Mouse (Mus musculus) skeletal muscle tissue, adult 2 months (tissue): Measurements from ENCODE around the gene Col4a2.

Experiments
- DNase-seq: peaks from one replicate; pipeline ENCODE4 v3.0.0-alpha.2; 2012; ENCODE audit warnings: low read depth, low spot score

Gene Col4a2

DNA sequence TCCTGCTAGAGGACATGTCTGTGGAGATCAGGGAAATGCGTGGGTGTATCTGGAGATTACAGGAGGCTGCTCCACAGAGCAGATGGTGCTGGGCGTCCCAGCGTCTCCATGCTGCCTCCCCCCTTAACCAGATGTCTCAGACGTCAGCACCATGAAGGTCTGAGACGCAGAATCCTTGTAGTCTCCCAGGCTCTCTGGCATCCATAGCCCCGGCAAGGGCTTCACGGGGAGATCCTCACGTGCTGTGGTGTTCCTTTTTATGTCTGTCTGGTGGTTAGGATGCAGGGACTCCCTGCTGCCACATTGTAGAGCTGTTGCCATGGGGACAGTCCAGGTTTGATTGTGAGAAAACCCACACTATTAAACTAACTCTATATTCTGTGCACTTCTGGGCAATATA is 101.7 kb downstream of the Col4a2 start:
- DNase-seq: no peak

DNA sequence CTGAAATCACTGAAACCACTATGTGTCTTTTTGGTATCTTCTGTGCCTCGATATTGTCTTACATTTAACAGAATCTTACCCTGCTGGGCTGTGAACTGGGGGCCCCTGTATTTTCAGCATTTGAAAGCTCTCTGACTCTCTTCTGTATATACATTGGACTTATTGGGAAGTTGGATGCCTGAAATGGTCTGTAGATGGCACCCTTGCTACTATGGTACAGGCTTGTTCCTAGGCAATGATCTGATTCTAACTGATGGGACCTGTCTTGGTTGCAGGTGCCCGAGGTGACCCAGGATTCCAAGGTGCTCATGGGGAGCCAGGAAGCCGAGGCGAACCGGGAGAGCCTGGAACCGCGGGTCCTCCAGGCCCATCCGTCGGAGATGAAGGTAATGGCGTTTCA is 102.5 kb downstream of the Col4a2 start:
- no peak for DNase-seq

DNA sequence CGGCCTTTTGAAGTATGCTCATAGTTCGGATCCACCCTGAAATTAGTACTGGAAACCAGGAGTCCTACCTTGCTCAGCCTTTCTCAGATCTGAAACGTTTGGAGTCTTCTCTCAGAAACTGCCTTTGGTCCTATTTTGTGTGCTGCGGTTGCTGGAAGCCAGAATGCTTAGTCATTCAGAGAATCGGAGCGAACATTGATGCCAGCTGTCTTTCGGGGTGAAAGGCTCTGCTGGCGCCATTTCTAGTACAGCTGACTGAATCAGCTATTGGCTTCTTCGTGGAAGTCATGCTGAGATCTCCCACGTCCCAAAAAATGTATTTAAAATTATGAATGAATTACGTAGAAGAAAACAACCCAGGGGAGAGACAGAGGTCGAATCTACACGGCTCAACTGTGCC is 105.2 kb downstream of the Col4a2 start:
- DNase-seq: no peak

DNA sequence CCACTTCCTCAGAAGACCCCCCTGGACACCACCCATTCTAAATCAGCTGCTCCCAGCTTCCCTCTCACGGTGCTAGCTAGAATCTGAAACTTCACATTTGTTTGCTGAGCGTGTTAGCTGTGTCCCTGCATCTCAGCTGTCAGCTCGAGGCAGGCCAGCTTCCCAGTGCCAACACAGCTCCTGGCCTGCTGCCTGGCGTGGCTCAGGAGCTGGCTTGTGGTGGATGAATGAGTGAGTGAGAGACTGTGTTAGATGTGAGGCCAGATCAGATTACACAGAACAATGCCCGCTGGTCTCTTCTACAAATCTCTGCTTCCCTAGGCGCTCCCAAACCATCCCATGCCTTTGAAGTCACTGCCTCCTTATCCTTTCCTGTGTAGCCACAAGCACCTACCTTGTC is 106.6 kb downstream of the Col4a2 start:
- DNase-seq: peak; percentile 73

- DNase-seq: no peak
Measured at GRCm38 (mm10) chr8:11419645-11420044, 107.0 kb downstream of the Col4a2 start.

DNA sequence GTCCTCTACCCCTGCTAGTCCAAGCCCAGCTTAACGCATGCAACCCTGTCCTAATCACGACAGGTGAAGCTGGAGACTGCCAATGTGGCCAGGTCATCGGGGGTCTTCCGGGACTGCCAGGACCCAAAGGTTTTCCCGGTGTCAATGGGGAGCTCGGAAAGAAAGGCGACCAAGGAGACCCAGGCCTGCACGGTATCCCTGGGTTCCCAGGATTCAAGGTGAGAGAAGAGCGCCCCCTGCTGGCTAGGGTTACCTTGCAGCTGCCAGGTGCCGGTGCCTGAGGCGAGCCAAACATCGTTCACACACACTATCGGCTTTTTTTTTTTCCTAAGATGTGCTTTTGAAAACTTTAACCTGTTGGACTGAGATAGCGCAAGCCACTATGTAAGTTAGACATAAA is 108.5 kb downstream of the Col4a2 start:
- no peak for DNase-seq

DNA sequence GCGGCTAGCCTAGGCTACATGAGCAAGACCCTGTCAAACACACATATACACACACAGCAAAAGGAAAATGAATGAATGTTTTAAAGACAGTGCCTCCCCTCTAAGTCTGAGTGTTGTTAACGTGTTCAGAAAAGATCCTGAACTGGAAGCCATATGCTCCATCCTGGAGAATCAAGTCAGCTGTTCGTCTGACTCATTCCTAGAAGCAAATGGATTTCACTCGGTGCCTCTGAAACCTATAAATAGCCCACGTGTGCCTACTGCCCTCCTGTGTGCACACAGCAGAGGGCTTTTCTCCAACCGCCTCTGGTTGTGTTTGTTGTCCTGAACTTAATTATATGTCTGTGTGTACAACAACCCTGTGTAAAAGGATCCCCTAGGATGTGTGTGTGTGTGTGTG is 109.4 kb downstream of the Col4a2 start:
- no peak for DNase-seq

GRCm38 (mm10) chr8:11423091-11423490 is 110.5 kb downstream of the Col4a2 start:
- no peak for DNase-seq

GRCm38 (mm10) chr8:11430688-11431087 is 118.1 kb downstream of the Col4a2 start:
- DNase-seq: no peak

GRCm38 (mm10) chr8:11437862-11438261 is 125.3 kb downstream of the Col4a2 start:
- DNase-seq: no peak

GRCm38 (mm10) chr8:11441291-11441690 is 128.7 kb downstream of the Col4a2 start:
- peak; percentile 62 for DNase-seq

DNA sequence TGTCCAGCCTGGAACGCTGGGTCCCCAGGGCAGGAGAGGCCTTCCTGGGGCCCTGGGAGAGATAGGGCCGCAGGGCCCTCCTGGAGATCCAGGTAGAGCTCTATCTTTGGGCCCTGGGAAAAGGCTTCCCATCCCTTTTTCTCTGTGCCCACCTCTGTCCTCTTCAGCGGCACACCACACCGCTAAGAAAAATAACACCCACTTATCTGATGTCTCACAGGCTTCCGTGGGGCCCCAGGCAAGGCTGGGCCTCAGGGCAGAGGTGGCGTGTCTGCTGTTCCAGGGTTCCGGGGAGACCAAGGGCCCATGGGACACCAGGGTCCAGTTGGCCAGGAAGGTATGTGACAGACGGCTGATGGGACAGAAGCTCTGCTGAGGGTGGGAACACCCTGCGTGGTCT is 131.0 kb downstream of the Col4a2 start:
- no peak for DNase-seq

GRCm38 (mm10) chr8:11444216-11444615 is 131.6 kb downstream of the Col4a2 start:
- DNase-seq: no peak

DNA sequence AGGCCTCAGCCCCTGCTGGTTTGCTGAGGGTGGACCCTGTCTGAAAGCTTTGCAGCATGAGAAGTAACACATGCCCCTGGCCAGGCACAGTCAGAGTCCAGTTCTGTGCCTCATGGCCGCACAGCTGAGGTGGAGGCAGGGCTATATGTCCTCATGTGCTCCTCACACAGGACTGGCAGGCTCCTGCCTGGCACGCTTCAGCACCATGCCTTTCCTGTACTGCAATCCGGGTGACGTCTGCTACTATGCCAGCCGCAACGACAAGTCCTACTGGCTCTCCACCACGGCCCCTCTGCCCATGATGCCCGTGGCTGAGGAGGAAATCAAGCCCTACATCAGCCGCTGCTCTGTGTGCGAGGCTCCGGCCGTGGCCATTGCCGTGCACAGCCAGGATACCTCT is 133.2 kb downstream of the Col4a2 start:
- DNase-seq: no peak

GRCm38 (mm10) chr8:11447910-11448570 is 135.4 kb downstream of the Col4a2 start:
- DNase-seq: no peak

DNA sequence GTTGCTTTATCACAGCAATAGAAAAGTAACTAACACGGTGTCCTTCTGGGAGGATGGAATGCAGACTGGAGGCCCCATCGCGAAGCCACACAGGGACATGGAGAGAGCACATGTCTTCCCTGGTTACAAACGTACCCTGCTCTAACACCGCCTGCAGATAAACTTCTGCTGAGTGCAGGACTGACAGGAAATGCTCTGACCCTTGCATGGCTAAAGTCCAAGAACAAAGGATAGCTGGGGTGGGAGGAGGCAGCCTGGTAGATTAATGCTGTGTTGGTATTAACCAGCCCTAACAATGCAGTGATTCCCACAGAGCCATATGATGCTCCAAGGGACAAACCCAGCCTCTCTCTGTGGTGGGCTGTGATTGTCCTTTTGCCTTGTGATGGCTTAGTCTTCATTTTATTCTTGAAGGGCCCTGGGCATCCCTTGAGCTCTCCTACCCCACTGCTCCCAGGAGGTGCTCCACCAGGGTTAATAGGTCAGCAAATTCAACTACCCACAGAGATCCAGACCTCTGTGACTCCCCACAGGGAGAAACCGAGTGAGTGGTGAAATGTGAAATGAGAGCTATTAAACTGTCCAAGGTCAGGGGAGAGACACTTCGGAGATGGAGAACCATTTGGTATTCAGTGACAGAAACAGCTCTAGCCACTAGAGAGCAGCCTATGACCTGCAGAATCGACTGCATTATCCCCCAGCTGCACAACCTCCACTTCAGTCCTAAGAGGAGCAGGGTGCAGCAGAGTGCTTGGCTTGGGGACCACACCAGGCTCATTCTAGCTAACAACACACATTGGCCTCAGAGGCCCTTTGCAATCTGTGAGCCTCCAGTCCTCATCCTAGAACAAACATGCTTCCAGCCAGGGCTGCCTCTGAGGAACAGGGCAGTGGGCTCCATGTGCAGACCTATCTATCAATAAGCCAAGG is 137.8 kb downstream of the Col4a2 start:
- DNase-seq: no peak

- no peak for DNase-seq
Measured at GRCm38 (mm10) chr8:11452152-11452551, 139.5 kb downstream of the Col4a2 start.

DNA sequence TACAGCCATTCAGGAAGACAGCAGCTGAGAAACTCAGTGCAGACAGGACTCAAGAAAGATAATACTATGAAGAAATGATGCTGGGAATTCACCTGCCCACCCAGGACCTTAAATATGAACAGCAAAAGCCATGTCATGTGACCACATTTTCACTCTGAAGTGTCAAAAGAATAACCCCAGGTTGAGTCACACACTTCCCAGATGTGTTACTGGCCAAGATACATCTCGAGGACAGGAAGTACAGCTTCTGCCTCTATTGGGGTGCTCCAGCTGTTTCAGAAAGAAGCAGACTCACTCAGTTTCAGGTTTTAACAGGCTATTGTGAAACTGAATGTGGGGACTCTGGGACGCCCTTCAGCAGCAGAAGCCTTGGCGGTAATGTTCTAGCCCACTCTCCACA is 140.0 kb downstream of the Col4a2 start:
- no peak for DNase-seq

- DNase-seq: no peak
Measured at GRCm38 (mm10) chr8:11452974-11453373, 140.4 kb downstream of the Col4a2 start.

GRCm38 (mm10) chr8:11454228-11454627 is 141.6 kb downstream of the Col4a2 start:
- no peak for DNase-seq

GRCm38 (mm10) chr8:11457278-11457677 is 144.7 kb downstream of the Col4a2 start:
- DNase-seq: no peak

GRCm38 (mm10) chr8:11457981-11458836 is 145.6 kb downstream of the Col4a2 start:
- DNase-seq: no peak
